Mouse (Mus musculus) stomach, embryonic 14.5 days (tissue): Measurements from ENCODE around the gene Ptgr1. TPM values are rescaled to one million over a fixed set of nuclear protein-coding genes. Genes with fewer than 3 reads are reported as not detected.

Source experiments
- ATAC-seq: fragments of 200-750 bp; cut with Nextera tagmentation; 2 replicates; pipeline ENCODE4 v1.8.0; 2017; ENCODE audit warnings: low read depth, moderate TSS enrichment; ENCODE audit not compliant: insufficient number of reproducible peaks, insufficient read depth, low FRiP score
- H3K27ac ChIP-seq: fragments of 300-500 bp; sonication (generic); 2 replicates; pipeline ENCODE4 v1.5.1; 2014; ENCODE audit warnings: mild to moderate bottlenecking, low read length, moderate library complexity, mixed read lengths
- H3K27me3 ChIP-seq: fragments of 300-500 bp; sonication (generic); 2 replicates; pipeline ENCODE4 v1.6.1; 2014; ENCODE audit warnings: low read length, control low read depth, mixed read lengths; ENCODE audit not compliant: control insufficient read depth, insufficient read depth
- H3K36me3 ChIP-seq: fragments of 300-500 bp; sonication (generic); 2 replicates; pipeline ENCODE4 v1.6.1; 2014; ENCODE audit warnings: mild to moderate bottlenecking, control low read depth, low read length, moderate library complexity, mixed read lengths; ENCODE audit not compliant: control insufficient read depth, insufficient read depth
- H3K4me1 ChIP-seq: fragments of 300-500 bp; sonication (generic); 2 replicates; pipeline ENCODE4 v1.6.1; 2014; ENCODE audit warnings: low read length, control low read depth, mixed read lengths; ENCODE audit not compliant: control insufficient read depth, insufficient read depth
- H3K4me2 ChIP-seq: fragments of 300-500 bp; sonication (generic); replicated peaks from 2 replicates; pipeline ENCODE4 v1.6.1; 2014; ENCODE audit warnings: low read depth, low read length, control low read depth
- H3K4me3 ChIP-seq: fragments of 300-500 bp; sonication (generic); 2 replicates; pipeline ENCODE4 v1.5.1; 2014; ENCODE audit warnings: low read depth, low read length, control low read depth
- H3K9ac ChIP-seq: fragments of 300-500 bp; sonication (generic); replicated peaks from 2 replicates; pipeline ENCODE4 v1.6.1; 2014; ENCODE audit warnings: low read depth, mild to moderate bottlenecking, control low read depth, low read length, moderate library complexity, mixed read lengths
- H3K9me3 ChIP-seq: fragments of 300-500 bp; sonication (generic); 2 replicates; pipeline ENCODE4 v1.6.1; 2016; ENCODE audit warnings: low read depth, low read length, control low read depth; ENCODE audit not compliant: control insufficient read depth
- WGBS: fragments of 180-500 bp; shearing (Covaris S2); extraction: QIAGEN DNeasy Blood & Tissue Kit; methylation state at CpG from one replicate; pipeline ENCODE4 v1.1.7; 2014; 5-methylcytosine and 5-hydroxymethylcytosine counted together
- polyA plus RNA-seq: library from polyadenylated mRNA; unstranded; fragments of >200 nt; fragmentation: Nextera tagmentation; extraction: Ambion mirVana; gene quantifications from 2 replicates; pipeline ENCODE4 v1.2.1, GENCODE M21; 2014

The Ptgr1 gene
- polyA plus RNA-seq, 1 experiment from 2014 or later: 63.4 TPM

DNA sequence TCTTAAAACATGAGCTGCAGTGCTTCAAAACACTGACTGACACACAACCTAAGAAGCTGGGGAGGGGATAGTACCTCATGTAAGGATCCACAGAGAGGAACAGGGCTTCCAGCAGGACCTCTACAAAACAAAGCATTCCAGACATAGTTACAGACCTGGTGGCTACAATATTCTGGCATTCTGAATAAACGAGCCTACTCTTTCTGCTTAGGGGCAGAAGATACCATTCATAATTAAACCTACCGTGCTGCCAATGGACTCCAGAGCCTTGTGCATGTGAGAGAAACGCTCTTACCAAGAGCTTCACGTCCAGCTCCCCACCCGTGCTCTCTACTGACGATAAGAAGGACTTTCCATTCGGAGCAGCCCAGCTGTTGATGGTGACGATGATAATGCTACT is 4.1 kb downstream of the Ptgr1 start:
- Histone ChIP-seq H3K9me3 (no peaks in the 10 kb centered on the region), H3K4me3 (no peak overlapping the region), H3K9ac (no peak overlapping the region), H3K27ac (no peak overlapping the region), H3K4me2 (no peak overlapping the region), H3K4me1 (peaks cover 3% of the 10 kb centered on the region; the same call in 1 of the 2 replicates), H3K36me3 (peaks cover under 1% of the 10 kb centered on the region; the same call in 1 of the 2 replicates), H3K27me3 (no peaks in the 10 kb centered on the region)
- no peak for ATAC-seq
- 88% methylated on average over 8 of the region's 8 CpGs for WGBS

DNA sequence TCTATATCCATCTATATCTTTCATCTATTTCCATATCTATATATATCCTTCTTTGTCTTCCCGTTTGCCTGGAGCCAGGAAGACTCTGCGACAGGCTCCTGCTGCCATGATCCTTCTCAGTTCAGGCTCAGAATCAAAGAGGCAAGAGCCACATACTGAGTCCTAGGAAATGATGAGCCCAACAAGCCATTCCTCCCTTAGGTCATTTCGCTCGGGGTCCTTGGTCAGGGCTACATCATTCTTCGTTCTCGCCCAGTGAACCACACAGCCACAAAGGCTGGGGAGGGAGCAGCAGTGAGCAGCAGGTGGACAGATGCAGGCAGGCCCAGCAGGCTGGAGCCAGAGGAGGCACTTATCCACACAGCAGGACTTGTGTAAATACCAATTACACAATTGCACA is 5.5 kb downstream of the Ptgr1 start:
- H3K4me3 ChIP-seq: no peak overlapping the region
- no peak overlapping the region for H3K27ac ChIP-seq
- WGBS: 86% methylated on average over 6 of the region's 6 CpGs
- H3K36me3 ChIP-seq: peaks cover 6% of the 10 kb centered on the region; the same call in 1 of the 2 replicates
- peaks cover 3% of the 10 kb centered on the region; the same call in 1 of the 2 replicates for H3K4me1 ChIP-seq
- no peaks in the 10 kb centered on the region for H3K9me3 ChIP-seq
- H3K9ac ChIP-seq: no peak overlapping the region
- no peak for ATAC-seq
- no peaks in the 10 kb centered on the region for H3K27me3 ChIP-seq
- no peak overlapping the region for H3K4me2 ChIP-seq

GRCm38 (mm10) chr4:58975711-58976110 is 11.2 kb downstream of the Ptgr1 start:
- H3K4me3 ChIP-seq: no peak overlapping the region
- H3K4me1 ChIP-seq: no peaks in the 10 kb centered on the region
- no peaks in the 10 kb centered on the region for H3K9me3 ChIP-seq
- H3K9ac ChIP-seq: no peak overlapping the region
- no peaks in the 10 kb centered on the region for H3K27me3 ChIP-seq
- H3K27ac ChIP-seq: no peak overlapping the region
- H3K36me3 ChIP-seq: peaks cover 12% of the 10 kb centered on the region
- no peak overlapping the region for H3K4me2 ChIP-seq
- no peak for ATAC-seq
- 78% methylated on average over 5 of the region's 5 CpGs for WGBS

DNA sequence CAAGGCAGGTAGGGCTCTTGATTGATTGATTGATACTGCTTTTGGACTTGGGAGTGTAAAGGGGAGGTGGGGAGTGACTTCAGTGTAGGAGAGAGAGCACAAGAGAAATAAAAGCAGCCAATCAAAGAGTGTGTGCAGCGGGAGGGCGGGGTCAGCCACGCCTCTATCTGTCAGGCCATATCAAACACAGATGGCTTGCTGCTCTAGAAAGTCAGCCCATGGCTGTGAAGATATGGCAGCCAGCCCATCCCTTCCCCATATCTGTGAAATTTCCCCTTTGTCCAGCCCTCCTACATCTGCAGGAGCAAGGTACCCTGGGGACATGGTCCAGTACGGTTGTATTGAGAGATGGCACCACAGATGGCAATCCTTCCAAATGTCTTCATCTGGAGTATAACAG is 16.2 kb downstream of the Ptgr1 start:
- Histone ChIP-seq H3K9me3 (no peaks in the 10 kb centered on the region), H3K36me3 (peaks cover 7% of the 10 kb centered on the region), H3K9ac (no peak overlapping the region), H3K4me1 (no peaks in the 10 kb centered on the region), H3K4me2 (no peak overlapping the region), H3K27ac (no peak overlapping the region), H3K27me3 (no peaks in the 10 kb centered on the region), H3K4me3 (no peak overlapping the region)
- WGBS: 76% methylated on average over 4 of the region's 4 CpGs
- ATAC-seq: no peak

GRCm38 (mm10) chr4:58965136-58965535 is 21.8 kb downstream of the Ptgr1 start:
- no peak overlapping the region for H3K4me3 ChIP-seq
- WGBS: 89% methylated on average over 1 of the region's 1 CpGs
- H3K4me2 ChIP-seq: no peak overlapping the region
- H3K4me1 ChIP-seq: no peaks in the 10 kb centered on the region
- H3K9me3 ChIP-seq: no peaks in the 10 kb centered on the region
- ATAC-seq: no peak
- H3K9ac ChIP-seq: no peak overlapping the region
- H3K27ac ChIP-seq: no peak overlapping the region
- no peaks in the 10 kb centered on the region for H3K27me3 ChIP-seq
- no peaks in the 10 kb centered on the region; the same call in 1 of the 2 replicates for H3K36me3 ChIP-seq

DNA sequence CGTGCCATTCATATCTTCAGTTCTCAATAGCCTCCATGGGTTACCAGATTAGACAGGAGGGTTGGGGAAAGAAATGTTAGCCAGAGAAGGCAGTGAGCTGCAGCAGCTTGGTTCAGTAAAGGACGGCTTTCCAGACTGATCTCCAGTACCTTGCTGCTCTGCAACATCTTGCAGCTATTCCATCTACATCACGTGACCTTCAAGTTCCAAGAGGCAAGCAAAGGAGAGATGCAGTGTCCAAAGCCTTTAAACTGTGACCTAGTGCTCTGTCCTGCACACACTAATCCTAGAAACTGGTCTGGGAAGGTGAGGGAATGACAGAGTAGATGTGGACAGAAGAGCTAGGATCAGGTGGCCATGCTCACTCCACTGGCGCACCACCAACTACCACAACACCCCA is 23.6 kb downstream of the Ptgr1 start:
- H3K27me3 ChIP-seq: no peaks in the 10 kb centered on the region
- no peaks in the 10 kb centered on the region for H3K36me3 ChIP-seq
- H3K4me3 ChIP-seq: no peak overlapping the region
- 92% methylated on average over 4 of the region's 4 CpGs for WGBS
- H3K4me1 ChIP-seq: no peaks in the 10 kb centered on the region
- no peak overlapping the region for H3K4me2 ChIP-seq
- no peak for ATAC-seq
- H3K9ac ChIP-seq: no peak overlapping the region
- H3K27ac ChIP-seq: no peak overlapping the region
- no peaks in the 10 kb centered on the region for H3K9me3 ChIP-seq

- Histone ChIP-seq H3K4me2 (no peak overlapping the region), H3K4me1 (no peaks in the 10 kb centered on the region), H3K4me3 (no peak overlapping the region), H3K9ac (no peak overlapping the region), H3K27me3 (no peaks in the 10 kb centered on the region), H3K9me3 (no peaks in the 10 kb centered on the region), H3K27ac (no peak overlapping the region), H3K36me3 (no peaks in the 10 kb centered on the region)
- no peak for ATAC-seq
- 93% methylated on average over 15 of the region's 15 CpGs for whole genome bisulfite sequencing
These were observed 25.2 kb downstream of the Ptgr1 start for GRCm38 (mm10) chr4:58961719-58962118.

GRCm38 (mm10) chr4:58952630-58953029 is 34.3 kb downstream of the Ptgr1 start:
- Histone ChIP-seq H3K9me3 (no peaks in the 10 kb centered on the region), H3K9ac (no peak overlapping the region), H3K4me2 (no peak overlapping the region), H3K4me1 (no peaks in the 10 kb centered on the region), H3K27me3 (no peaks in the 10 kb centered on the region), H3K4me3 (no peak overlapping the region), H3K27ac (no peak overlapping the region), H3K36me3 (no peaks in the 10 kb centered on the region)
- 91% methylated on average over 11 of the region's 11 CpGs for WGBS
- ATAC-seq: no peak

DNA sequence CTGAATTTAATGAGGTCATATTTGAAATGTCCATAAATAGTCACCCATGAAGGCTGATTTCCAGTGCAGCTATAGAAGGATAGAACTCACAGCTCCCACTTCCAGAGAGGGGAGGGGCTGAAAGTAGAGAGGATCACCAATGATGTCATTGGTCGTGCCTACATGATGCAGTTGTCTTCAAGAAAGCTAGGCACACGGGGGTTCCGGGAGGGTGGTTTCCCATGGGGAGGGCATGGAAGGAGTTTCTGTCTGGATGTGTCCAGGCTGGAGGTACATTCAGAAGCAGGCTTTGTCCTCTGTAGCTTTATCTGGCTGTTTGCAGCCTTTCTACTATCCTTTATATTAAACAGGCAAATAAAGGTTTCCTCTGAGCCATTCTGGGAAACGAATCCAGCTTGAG is 38.5 kb downstream of the Ptgr1 start:
- Histone ChIP-seq H3K27me3 (no peaks in the 10 kb centered on the region), H3K9me3 (no peaks in the 10 kb centered on the region), H3K36me3 (no peaks in the 10 kb centered on the region; the same call in 1 of the 2 replicates), H3K4me2 (no peak overlapping the region), H3K4me1 (peaks cover 5% of the 10 kb centered on the region; the same call in 1 of the 2 replicates), H3K4me3 (no peak overlapping the region), H3K9ac (no peak overlapping the region), H3K27ac (no peak overlapping the region)
- ATAC-seq: no peak
- WGBS: 83% methylated on average over 4 of the region's 4 CpGs
